ENCODE assay signal across 8 mouse cellular contexts in genomic region chr9:75050003-75050402, GRCm38 (mm10). TPM values are rescaled to one million over a fixed set of nuclear protein-coding genes. Genes with fewer than 3 reads are reported as not detected.
DNase-seq lines count a peak whose midpoint lies in the region; ATAC-seq lines count a peak whose summit lies in the region.

No protein-coding gene starts in this region.

- WGBS in liver, embryonic 12.5 days (ENCODE audit: insufficient replicate concordance) = 30% methylated on average over 3 of the region's 3 CpGs
- WGBS in midbrain, embryonic 13.5 days = 32% methylated on average over 3 of the region's 3 CpGs

- H3K9me3 ChIP-seq in liver, embryonic 12.5 days (replicated peaks) = no peaks in the 10 kb centered on the region
- H3K9me3 ChIP-seq in midbrain, embryonic 13.5 days = no peaks in the 10 kb centered on the region

- no peaks in the 10 kb centered on the region for H3K27me3 ChIP-seq in liver, embryonic 12.5 days (replicated peaks)
- H3K27me3 ChIP-seq in midbrain, embryonic 13.5 days = no peaks in the 10 kb centered on the region

- H3K27ac ChIP-seq in liver, embryonic 12.5 days = no peak overlapping the region
- no peak overlapping the region for H3K27ac ChIP-seq in midbrain, embryonic 13.5 days

- H3K36me3 ChIP-seq in liver, embryonic 12.5 days = peaks cover 33% of the 10 kb centered on the region
- H3K36me3 ChIP-seq in midbrain, embryonic 13.5 days = peaks cover 2% of the 10 kb centered on the region; the same call in 1 of the 2 replicates

- no peak for ATAC-seq in liver, embryonic 12.5 days
- peak; percentile 77 for ATAC-seq in frontal cortex, adult (ENCODE audit: low TSS enrichment)
- peak; percentile 65 for ATAC-seq in midbrain, embryonic 13.5 days

- intact Hi-C loops in left cerebral cortex, postnatal 10 days (cut with DNase I) = loop anchor here (5.0 kb wide), 2 partner anchors 147 to 212 kb away; no protein-coding TSS in a partner anchor

- no peak overlapping the region for H3K4me3 ChIP-seq in liver, embryonic 12.5 days
- no peak overlapping the region for H3K4me3 ChIP-seq in midbrain, embryonic 13.5 days (replicated peaks)

- DNase-seq in liver = peak; percentile 47
- DNase-seq in cerebellum, adult 18-20 months = peak; percentile 80 to 82
- DNase-seq in induced T-regulatory cell, adult 2 months (ENCODE audit: low read depth) = peak; percentile 84
- DNase-seq in left cerebral cortex, postnatal 10 days (ENCODE audit: extremely low spot score in 1 of 2, low spot score in 2 of 2) = peak; percentile 71 to 87
- DNase-seq in spleen, postnatal 10 days (ENCODE audit: low spot score in 2 of 2) = peak; percentile 24 to 69

- H3K9ac ChIP-seq in liver, embryonic 12.5 days = no peak overlapping the region
- no peak overlapping the region for H3K9ac ChIP-seq in midbrain, embryonic 13.5 days (replicated peaks)

- H3K4me2 ChIP-seq in liver, embryonic 12.5 days = no peak overlapping the region
- no peak overlapping the region for H3K4me2 ChIP-seq in midbrain, embryonic 13.5 days (replicated peaks)

- H3K4me1 ChIP-seq in liver, embryonic 12.5 days = peaks cover 5% of the 10 kb centered on the region; the same call in 1 of the 2 replicates
- 0 out of 2 replicates have a peak, but pooled peaks cover 4% of the 10 kb centered on the region for H3K4me1 ChIP-seq in midbrain, embryonic 13.5 days (replicated peaks)

RNA-seq across cellular contexts. Expression of gene Arpp19, which starts 12.6 kb away (rescaled TPM):
- polyA plus RNA-seq in liver, embryonic 12.5 days (2016; fragmentation: Nextera tagmentation; extraction: Ambion mirVana) = 232 and 236 TPM in 2 replicates
- total RNA-seq in left cerebral cortex, postnatal 10 days (2021) = 100 to 1,000 TPM; 187 to 198 TPM
- 236 and 245 TPM in 2 replicates for polyA plus RNA-seq in midbrain, embryonic 13.5 days (2015; fragmentation: Nextera tagmentation; extraction: Ambion mirVana)

RNA-seq across cellular contexts. Expression of gene Myo5a, which starts 20.8 kb away (rescaled TPM):
- polyA plus RNA-seq in liver, embryonic 12.5 days (2016; fragmentation: Nextera tagmentation; extraction: Ambion mirVana) = 3.8 and 3.9 TPM in 2 replicates
- total RNA-seq in left cerebral cortex, postnatal 10 days (2021) = 100 to 1,000 TPM; 235 to 265 TPM
- 26.3 and 27.8 TPM in 2 replicates for polyA plus RNA-seq in midbrain, embryonic 13.5 days (2015; fragmentation: Nextera tagmentation; extraction: Ambion mirVana)
